Mouse (Mus musculus): Measurements from ENCODE around the gene B3gat2.

Gene B3gat2

DNA sequence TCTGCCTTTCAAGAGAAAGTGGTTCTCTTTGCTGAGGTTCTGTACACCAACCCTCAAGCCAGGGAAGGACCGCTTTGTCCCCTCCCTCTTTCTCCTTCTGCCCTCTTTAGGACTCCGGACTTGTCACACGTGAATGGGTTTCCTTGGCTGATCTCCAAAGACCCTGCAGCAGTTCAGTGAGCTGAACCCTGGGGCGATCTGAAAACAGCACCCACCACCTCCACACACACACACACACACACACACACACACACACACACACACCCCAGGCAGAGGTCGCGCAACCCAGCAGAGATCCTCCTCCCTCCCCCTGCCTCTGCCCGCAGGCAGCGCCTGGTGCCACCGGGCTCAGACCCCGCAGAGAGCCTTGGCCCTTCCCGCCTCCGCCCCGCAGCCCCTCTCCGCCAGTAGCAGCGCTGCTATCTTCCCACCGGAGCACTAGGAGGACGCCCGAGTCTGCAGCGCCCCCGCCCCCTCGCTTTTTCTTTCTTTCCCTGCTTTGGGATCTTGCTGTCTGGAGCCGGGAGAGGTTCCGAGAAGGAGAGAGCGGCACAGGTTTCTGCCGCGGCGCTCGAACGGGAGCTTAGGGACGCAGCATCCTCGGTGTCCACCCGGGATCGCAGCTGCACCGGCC is at the start of gene B3gat2:
TSS of gene B3gat2 (plus strand) at position 252 of the 634 bp plus-strand sequence.
- DNase-seq (ENCODE audit: low spot score) = peak; percentile 73

DNA sequence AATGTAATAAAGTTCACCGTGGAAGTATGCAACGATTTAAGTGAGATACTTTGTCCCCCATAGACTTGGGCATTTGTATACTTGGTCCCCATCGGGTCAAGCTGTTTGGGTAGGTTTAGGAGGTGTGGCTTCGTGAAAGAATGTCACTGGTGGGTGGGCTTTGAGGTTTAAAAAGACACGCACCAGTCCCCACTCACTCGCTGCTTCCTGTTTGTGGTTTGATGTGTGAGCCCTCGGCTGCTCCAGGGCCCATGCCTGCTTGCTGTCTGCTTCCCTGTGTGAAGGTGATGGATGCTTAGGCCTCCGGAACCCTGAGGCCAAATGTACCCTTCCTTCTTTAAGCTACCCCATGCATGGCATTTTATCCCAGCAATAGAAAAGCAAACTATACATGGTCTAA is 41.2 kb upstream of the B3gat2 start:
- DNase-seq (ENCODE audit: low spot score) = no peak

DNA sequence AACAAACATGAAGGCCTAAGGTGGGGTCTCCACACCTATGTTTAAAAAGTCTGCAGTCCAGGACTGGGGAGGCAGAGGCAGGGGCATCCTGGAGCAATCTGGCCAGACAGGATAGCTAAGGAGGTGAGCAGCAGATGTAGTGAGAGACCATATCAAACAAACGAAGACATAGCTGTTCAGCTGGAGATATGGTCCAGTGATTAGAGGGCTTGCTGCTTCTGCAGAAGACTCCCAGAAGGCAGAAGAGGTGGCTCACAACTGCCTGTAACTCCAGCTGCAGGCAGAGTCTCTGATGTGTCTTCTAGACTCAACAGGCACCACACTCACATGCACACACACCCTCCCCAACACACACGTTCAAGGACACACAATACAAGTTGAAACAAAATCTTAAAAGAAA is 40.5 kb upstream of the B3gat2 start:
- DNase-seq (ENCODE audit: low spot score) = no peak

DNA sequence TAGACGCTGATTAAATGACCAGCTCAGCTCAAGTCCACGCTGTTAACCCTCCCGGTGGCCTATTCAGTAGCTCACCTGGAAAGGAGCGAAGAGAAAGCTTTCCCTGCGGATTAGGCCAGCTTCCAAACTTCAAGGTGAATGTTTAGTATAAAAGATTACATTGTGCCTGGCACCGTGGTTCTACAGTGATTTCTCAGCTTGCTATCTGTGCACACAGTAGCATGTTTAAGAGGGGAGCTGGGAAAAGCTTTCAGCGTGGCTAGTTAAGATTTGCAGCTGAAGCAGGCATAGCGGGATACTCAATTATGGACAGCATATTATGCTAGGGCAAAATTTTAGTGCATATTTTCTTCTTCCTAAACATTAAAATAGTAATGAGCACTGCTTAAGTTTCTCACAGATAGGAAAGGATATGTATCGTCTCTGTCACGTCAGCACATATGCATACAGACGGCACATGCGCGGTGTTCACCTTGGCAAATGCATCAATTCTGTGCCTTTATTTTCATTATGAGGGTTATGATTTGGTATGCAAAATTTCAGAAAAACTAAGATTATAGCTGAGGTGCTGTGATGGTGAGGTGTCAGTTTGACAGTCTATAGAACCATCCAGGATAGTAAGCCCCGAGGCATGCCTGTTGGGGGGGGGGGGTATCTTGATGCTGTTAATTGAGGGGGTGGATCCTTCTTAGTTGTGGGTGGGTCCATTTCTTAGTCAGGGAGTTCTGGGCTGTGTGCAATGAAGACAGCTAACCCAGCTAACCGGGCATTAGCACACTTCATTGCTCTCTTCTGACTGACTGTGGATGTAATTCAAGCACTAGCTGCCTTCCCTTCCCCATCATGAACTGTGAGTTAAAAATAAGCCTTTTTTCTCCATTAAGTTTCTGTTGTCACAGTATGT is 38.8 kb upstream of the B3gat2 start:
- no peak for DNase-seq (ENCODE audit: low spot score)

DNA sequence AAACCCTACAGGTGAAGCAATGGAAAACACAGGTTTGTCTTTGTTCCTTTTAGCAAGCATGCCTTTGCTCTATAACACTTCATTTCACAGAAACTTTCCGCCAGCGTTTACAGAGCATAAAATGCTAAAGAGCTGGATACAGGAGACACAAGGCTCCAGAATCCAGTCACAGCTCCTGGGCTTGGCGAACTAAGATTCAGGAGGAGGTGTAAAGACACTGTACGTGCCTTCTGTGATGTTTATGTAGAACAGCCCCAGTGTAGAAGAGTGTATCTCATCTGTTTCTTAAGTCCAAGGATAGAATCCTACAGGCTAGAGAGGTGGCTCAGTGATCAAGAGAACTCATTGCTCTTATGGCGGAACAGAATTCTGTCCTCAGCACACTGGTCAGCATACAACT is 30.2 kb upstream of the B3gat2 start:
- DNase-seq (ENCODE audit: low spot score) = no peak

DNA sequence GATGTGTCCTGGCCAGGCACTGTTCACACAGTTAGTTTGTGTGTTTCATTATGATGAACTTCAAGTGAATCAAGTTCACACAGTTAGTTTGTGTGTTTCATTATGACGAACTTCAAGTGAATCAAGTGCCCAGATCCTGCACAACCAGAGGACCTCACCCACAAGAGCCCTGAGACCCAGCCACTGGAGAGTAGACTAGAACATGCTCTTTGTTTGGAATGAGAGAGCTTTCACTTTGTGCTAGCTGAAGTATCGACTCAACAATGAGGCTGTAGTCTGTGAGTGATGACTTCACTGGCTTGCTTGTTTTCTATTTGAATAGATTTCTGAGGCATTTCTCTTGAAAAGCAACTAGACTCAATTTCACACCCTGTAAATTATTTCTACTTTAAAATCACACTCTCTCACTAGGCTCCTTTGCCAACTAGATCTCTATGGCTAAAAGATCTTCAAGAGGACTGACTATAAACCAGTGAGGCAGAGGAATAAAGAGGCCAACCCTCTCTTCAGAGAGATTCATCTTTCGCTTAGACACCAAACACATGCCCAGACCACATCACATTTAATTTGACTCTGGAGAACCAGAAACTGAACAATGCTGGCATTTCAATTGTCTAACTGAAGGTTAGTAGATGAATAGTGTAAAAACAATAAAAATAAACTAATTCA is 10.6 kb upstream of the B3gat2 start:
- no peak for DNase-seq (ENCODE audit: low spot score)

DNA sequence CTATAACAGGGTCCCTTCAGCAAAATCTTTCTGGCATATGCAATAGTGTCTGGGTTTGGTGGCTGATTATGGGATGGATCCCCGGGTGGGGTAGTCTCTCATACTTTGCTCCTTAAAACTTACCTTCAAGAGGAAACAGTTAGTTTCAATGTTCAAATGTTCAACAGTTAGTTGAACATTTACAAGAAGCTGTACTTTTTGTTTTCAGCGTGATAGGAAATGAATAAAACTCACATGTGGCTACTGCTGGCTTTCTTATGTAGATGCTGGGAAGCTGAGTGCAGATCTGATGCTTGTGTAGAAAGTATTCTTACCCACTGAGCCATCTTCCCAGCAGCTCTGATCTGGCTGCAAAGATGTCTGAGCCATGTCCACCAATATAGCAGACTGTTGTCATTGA is 8.5 kb upstream of the B3gat2 start:
- no peak for DNase-seq (ENCODE audit: low spot score)

DNA sequence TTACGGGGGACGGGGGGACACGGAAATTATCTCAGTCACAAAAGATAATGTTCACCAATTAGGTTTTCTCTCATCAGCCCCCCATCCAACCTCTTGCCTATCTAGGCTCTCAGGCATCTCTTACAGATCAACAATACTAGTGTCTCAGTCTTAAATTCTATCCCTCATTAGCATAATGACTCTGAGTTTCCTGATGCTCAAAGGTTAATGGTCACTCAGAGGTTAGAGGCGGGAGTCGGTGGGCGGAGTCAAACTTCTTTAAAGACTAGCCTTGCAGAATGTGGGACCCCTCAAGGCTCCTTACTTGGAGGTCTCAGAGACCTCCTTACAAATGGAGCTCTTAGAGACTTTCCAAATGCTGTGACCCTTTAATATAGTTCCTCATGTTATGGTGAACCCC is 8.0 kb upstream of the B3gat2 start:
- DNase-seq (ENCODE audit: low spot score) = no peak

DNA sequence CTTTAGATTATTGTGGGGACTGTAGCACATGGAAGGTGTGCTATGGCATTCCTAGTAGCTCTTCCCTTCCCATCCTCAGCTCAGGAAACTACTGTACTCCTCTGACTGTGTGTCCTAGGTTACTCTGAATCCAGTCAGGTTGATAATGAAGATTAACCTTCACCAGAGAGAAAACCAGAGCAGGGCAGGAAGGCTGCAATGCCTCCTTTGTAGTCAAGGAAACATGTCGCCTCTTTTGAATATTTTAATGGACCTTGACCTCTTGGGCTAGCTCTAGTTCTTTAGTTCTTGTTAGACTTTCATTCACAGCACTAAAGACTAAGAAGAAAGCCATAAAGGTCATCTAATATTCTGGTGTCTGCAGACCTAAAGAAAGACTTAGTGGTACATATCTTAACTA is 7.2 kb upstream of the B3gat2 start:
- no peak for DNase-seq (ENCODE audit: low spot score)

DNA sequence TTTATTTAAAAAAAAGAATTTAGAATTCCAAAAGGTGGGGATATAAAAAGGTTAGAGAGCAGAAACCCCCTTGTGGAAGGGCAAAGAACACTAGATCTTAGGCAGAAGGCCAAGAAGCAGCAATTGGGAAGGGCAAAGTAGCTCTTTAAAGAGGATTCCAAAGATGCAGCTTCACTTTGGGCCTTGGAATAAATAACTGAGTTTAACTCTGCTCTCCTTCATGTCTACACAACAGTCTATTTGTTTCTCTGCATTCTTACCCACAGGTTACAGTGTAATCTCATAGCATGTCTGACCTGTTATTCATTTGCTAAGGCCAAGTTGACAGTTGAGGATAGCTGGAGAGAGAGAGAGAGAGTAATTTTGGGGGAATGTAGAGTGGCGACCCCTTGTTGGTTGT is 6.6 kb upstream of the B3gat2 start:
- no peak for DNase-seq (ENCODE audit: low spot score)

DNA sequence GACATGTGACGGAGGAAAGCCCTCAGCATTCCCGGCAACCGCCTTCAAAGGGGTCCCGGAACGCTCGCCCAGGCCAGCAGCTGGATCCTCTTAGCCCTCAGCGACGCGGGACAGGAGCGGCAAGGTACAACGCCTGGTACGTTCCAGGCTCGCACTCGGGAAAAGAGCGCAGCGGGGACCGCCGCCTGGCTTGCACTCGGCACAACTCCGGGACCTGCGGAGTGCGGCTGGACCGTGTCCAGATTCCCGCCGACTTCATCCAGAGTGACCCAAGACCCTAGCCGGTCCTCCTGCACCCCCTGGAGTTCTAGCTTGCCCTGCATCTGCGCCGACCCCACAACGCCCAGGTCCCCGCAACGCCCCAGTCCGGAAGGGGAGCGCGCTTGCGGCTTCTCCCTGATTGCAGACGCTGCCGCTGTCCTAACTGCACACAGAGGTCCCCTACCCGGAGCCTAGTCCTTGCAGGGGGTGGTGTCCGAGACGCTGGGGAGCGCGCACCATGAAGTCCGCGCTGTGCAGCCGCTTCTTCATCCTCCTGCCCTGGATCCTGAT is 659 bp downstream of the B3gat2 start:
- DNase-seq (ENCODE audit: low spot score) = peak; percentile 58

DNA sequence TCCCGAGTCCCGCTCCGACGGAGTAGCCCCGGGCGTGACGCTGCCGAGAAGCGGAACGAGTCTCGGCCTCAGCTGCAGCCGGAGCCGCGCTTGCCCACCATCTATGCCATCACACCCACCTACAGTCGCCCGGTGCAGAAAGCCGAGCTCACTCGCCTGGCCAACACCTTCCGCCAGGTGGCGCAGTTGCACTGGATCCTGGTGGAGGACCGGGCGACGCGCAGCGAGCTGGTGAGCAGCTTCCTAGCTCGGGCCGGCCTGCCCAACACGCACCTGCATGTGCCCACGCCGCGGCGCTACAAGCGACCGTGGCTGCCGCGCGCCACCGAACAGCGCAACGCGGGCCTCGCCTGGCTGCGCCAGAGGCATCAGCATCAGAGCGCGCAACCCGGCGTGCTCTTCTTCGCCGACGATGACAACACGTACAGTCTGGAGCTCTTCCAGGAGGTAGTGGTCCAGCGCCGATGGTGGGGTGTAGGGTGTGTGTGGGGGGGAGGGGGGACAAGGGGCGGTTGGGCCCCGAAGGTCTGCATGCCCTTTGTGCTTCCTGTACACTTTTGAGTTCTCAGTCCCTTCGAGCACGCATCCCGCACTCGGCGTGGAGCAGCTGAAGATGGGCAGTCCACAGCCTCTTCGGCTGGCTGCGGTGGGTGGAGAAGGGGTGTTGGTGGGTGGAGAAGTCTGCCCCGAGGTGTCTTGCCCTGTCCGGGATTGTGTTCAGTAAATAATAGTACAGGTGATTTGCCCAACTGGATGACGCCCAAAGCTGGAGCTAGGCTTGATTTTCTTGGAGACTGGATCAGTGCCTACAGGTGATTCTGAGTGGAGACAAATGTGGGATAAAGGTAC is 1.5 kb downstream of the B3gat2 start:
- peak; percentile 95 for DNase-seq (ENCODE audit: low spot score)

DNA sequence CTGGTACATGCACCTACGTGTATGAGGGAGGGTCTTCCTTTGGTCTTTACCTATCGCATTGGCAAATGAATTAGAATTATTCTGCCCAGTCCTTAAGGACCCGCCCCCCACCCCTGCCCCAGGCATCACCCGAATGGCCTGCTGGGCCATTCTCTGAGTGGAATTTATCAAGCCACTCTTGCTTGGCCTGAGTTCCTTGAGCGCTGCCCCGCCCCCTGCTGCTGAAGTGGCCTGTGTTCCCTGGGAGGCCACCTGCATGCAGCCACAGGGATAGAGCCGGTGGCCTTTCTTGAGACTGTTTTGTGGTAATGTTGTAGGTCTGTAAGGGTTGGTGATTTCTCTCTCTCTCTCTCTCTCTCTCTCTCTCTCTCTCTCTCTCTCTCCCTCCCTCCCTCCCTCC is 2.2 kb downstream of the B3gat2 start:
- DNase-seq (ENCODE audit: low spot score) = peak; percentile 50

DNA sequence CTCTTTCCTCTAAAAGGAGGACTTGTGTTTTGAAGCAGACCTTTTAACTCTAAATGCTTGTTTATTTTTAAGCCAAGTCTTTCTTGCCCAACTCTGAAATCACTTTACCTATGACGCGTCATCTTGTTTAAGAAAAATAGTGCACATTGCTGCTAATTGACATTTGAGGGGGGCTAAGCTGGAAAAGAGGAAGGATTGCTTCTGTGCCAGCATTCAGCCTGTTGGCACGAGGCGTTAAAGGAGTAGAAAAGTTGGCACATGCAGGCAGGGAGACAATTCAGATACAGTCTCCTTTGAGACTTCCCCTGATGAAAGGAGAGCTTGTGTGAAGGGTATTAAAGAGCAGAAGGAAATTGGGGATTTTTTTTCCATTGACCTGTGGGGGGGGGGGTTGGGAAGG is 3.2 kb downstream of the B3gat2 start:
- no peak for DNase-seq (ENCODE audit: low spot score)

DNA sequence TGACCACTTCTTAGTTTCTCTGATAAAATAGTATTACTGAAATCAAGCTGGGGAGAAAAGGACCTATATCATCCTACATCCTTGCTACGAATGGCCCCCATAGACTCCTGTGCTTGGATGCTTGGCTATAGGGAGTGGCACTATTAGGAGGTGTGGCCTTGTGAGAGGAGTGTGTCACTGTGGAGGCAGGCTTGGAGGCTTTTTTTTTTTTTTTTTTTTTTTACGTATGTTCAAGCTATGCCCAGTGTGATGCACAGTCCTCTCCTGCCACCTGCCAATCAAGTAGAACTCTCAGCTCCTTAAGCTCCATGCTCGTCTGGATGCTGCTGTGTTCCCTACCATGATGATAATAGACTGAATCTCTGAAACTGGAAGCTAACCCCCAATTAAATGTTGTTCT is 11.5 kb downstream of the B3gat2 start:
- DNase-seq (ENCODE audit: low spot score) = no peak

DNA sequence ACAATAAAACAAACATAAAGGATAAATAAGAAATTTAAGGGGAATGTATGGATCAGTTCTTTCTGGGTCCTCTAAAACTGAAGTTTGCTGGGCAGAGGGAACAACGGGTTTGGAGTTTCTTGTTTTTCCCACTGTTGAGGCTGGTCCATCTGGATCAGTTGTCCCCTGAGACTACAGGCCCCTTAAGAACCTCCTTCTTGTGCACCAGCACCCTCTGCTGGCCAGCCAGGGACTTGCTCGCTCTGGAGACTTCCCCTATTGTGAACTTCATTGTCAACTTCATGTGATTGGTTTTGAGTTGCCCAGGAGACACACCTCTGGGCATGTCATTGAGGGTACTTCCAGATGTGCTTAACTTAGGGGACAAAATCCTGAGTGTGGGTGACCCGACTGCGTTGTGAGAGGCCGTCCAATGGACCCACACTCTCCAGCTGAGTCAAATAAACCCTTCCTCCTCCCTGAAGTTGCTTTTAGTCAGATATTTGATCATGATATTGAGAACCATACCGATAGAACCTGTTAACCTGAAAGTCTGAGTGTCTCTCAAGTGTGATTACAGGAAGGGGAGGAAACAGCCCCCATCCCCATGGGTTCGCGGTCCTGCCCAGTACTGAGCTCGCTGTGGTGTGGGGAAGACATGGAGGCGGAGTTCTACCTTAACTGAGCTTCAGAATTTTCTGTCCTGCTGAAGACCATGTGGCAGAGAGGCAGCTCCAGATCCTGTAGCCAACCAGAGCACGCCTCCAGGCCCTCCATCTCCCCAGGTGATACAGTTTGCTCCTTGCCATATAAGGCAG is 31.4 kb downstream of the B3gat2 start:
- peak; percentile 87 for DNase-seq (ENCODE audit: low spot score)

DNA sequence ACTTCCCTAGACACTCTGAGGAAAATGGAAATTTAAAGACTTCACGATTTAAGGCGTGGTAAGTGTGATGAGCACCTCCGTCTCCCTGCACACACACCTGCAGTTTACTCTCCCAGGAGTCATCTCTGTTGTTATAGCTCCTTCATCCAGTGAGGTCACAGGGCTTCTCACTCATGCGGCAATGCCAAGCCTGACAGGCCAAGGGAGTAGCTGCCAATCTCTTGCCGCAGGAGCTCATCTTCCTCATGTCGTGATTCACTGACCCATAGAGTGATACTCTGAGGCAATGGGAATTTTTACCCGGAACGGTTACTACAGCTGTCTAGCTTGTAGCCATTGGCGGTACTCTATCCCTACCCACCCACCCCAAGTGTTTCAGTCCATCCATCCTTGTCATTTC is 36.8 kb downstream of the B3gat2 start:
- no peak for DNase-seq (ENCODE audit: low spot score)

DNA sequence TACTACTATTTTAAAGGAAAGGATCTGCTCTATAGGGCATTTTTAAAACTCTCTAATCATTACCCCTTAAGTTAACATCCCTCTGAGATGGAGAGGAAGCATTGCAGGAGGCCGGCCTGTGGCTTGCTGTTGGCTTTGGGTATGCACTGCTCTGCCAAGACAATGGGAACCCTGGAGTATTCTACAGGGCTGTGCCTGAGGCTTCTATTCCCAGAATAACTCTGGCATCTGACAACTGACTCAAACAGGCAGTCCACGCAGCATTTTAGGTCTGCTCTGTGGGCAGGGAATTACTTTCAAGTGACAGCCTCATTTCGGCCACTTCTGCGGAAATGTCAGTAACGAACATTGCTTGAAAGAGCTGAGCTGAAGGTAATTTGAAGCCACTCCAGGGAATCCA is 60.1 kb downstream of the B3gat2 start:
- no peak for DNase-seq (ENCODE audit: low spot score)

DNA sequence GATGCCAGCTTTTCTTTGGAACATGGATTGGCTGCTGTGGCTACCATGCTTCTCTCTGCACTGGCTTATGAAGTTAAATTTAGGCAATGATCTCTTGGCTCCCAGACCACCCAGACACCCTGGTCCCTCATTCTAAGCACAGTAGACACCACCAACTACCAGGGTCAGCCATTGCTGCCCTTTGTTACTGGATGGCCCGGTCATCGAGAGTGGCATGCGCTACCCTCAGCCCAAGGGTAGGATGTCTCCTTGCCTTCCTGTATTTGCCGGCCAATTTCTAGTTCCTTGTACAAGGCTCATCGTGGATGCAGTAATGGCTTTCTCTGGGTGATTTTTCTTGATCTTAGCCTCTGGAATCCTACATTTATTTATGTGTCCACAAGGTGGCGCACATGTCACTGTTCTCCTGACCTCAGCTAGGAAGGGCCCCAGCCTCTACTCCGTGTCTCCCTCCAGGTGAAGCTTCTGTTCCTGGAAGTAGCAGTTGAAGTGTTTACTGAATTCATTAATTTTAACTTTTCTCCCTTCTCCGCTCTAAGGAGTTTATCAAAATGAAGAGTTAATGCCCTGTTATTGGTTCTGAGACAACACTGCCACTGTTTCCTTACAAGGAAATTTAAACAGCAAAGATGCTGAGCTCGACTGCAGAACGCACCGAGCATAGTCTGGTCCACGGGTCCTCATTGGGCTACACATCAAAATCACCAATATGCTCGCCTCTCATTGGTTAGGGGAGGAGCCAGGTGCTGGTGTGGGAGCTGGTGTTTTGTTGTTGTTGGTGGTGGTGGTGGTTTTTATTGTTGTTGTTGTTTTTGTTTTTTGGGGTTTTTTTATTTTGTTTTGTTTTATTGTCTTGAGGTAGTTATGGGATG is 65.6 kb downstream of the B3gat2 start:
- peak; percentile 81 for DNase-seq (ENCODE audit: low spot score)

DNA sequence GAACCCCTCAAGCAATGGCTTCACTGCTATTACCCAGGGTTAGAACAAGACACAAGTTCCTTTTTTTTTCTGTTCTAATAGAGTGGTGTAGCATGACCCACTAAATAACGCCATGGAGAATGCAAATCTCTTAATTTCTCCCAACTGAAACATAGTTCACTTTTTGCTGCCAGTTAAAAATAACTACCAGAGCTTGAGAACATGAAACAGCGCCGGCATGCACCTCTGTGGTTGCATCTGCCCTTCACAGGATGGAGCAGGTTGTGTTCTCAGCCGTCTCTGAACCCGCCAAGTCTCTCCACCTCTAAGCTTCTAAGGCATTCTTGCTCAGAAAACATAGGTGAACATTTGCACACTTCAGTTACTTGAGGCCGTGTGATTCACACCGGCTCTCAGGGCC is 72.7 kb downstream of the B3gat2 start:
- DNase-seq (ENCODE audit: low spot score) = no peak
